Mouse (Mus musculus): Measurements from ENCODE around the gene Ptprf. TPM values are rescaled to one million over a fixed set of nuclear protein-coding genes. Genes with fewer than 3 reads are reported as not detected.

Ptprf gene
- polyA plus RNA-seq, 1 experiment: 0.01 TPM

DNA sequence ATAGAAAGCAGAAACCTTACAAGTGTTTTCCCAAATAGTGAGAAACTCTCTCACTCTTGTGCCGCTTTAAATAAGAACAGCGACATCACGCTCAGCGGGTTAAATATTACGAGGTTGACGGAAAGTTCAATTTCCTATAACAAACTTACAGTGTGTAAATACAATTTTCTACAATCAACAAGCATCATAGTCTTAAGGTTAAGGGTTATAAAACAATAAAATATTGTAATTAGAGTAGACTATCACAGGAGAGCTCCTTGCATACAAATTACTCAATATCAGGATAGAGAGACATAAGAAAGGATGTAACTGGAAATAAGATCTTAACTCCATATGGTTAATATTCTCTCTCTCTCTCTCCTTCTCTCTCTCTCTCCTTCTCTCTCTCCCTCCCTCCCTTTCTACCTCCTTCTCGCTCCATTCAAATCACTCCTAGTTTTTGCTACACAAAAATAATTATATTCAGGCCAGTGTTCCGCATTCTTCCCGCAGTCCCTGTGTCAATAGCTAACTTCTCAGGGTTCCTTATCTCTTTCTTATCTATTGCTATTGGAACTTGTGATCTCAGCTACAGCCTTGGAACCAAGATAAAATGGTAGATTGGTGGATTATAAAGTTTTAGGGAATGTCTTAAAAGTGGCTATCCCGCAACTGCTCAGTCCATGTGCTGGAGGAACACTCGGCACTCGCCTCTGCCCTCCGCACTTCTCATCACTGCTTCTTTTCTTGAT lies 16.5 kb upstream of the Ptprf start:
- Histone ChIP-seq H3K27me3 (ENCODE audit: control insufficient read depth) (no peaks in the 10 kb centered on the region), H3K36me3 (ENCODE audit: control insufficient read depth) (no peaks in the 10 kb centered on the region)
- TF ChIP-seq GATA1 (IDR thresholded peaks at IDR 0.05; ENCODE audit: low read length) (no peak), TAL1 (IDR thresholded peaks at IDR 0.05; ENCODE audit: low read length) (no peak)

DNA sequence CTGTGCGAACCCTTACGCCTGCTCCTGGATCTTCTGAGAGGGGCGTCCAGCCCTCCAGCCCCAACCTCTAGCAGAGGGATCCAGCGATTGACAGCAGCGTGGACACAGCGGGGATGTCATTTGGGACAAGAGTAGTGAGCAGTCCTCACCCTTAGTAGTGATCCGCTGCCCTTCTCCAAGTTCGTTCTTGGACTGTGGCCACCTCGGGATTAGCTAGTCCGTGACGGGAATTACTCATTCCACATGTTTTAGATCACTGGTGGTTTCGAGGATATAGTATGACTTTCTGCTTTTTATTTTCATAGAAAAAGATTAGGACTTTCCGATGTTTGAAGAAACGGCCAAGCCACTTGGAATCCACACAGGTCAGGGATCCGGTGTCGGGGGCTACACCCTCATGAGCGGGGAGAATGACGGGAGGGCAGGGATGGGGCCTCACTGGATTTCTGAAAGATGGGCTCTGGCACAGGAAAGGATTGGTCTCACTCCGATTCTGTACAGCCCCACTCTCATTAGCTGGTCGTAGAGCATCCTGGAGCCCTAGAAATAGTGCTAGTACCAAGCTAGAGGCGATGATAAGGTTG lies 15.0 kb upstream of the Ptprf start:
- TF ChIP-seq GATA1 (IDR thresholded peaks at IDR 0.05; ENCODE audit: low read length) (no peak), TAL1 (IDR thresholded peaks at IDR 0.05; ENCODE audit: low read length) (no peak)
- no peaks in the 10 kb centered on the region for H3K4me1 ChIP-seq (ENCODE audit: control insufficient read depth)
- no peaks in the 10 kb centered on the region for H3K36me3 ChIP-seq (ENCODE audit: control insufficient read depth)
- H3K27me3 ChIP-seq (ENCODE audit: control insufficient read depth): no peaks in the 10 kb centered on the region
- H3K9me3 ChIP-seq (ENCODE audit: control insufficient read depth, low read length): no peaks in the 10 kb centered on the region
- no peak overlapping the region for H3K4me3 ChIP-seq (replicated peaks)

More for the DNA sequence above, 16.5 kb upstream of the Ptprf start:
- Histone ChIP-seq H3K4me1 (ENCODE audit: control insufficient read depth) (no peaks in the 10 kb centered on the region), H3K4me3 (replicated peaks) (no peak overlapping the region), H3K9me3 (ENCODE audit: control insufficient read depth, low read length) (no peaks in the 10 kb centered on the region)

DNA sequence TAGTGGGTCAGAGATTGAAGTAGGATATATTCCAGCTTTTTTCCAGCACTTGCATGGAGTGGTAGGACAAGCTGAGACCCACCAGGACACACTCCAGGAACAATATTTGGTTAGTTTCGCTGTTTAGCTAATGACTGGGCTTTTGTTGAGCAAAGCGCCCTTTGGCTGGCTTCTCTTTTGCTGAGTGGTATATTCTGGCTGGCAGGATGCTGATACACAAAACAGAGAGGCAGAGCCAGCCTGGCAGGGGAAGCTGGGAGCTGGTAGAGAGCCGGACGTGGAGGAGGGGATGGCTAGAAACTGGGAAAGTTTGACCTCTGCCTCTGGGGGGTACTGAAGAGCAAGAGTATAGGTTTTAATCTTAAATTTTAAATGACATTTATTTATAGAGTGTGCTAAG lies 13.8 kb upstream of the Ptprf start:
- Histone ChIP-seq H3K4me3 (replicated peaks) (no peak overlapping the region), H3K9me3 (ENCODE audit: control insufficient read depth, low read length) (no peaks in the 10 kb centered on the region), H3K4me1 (ENCODE audit: control insufficient read depth) (no peaks in the 10 kb centered on the region), H3K27me3 (ENCODE audit: control insufficient read depth) (no peaks in the 10 kb centered on the region), H3K36me3 (ENCODE audit: control insufficient read depth) (no peaks in the 10 kb centered on the region)
- no peak for TF ChIP-seq GATA1 (IDR thresholded peaks at IDR 0.05; ENCODE audit: low read length)
- no peak for TF ChIP-seq TAL1 (IDR thresholded peaks at IDR 0.05; ENCODE audit: low read length)

DNA sequence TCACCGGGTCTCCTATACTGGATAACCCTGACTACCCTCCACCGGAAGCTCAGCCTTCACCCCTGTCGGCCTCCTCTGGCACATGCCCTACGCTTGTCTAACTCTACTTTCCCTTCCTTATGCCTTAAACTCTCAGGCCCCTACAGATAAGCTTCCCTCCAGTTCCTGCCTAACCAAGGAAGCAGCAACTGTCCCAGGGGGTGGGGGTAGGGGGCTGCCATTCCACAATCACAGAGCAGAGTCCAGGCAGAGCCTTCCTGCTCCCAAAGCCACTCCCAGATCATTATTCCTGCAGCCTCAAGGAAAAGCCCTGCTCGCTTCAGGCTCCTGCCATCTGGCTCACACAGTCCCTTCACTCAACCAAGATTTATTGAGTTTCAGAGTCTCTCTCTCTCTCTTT lies 6.6 kb upstream of the Ptprf start:
- peaks cover 38% of the 10 kb centered on the region for H3K27me3 ChIP-seq (ENCODE audit: control insufficient read depth)
- H3K4me1 ChIP-seq (ENCODE audit: control insufficient read depth): no peaks in the 10 kb centered on the region
- H3K9me3 ChIP-seq (ENCODE audit: control insufficient read depth, low read length): no peaks in the 10 kb centered on the region
- TF ChIP-seq GATA1 (IDR thresholded peaks at IDR 0.05; ENCODE audit: low read length) (no peak), TAL1 (IDR thresholded peaks at IDR 0.05; ENCODE audit: low read length) (no peak)
- H3K4me3 ChIP-seq (replicated peaks): no peak overlapping the region
- H3K36me3 ChIP-seq (ENCODE audit: control insufficient read depth): no peaks in the 10 kb centered on the region

DNA sequence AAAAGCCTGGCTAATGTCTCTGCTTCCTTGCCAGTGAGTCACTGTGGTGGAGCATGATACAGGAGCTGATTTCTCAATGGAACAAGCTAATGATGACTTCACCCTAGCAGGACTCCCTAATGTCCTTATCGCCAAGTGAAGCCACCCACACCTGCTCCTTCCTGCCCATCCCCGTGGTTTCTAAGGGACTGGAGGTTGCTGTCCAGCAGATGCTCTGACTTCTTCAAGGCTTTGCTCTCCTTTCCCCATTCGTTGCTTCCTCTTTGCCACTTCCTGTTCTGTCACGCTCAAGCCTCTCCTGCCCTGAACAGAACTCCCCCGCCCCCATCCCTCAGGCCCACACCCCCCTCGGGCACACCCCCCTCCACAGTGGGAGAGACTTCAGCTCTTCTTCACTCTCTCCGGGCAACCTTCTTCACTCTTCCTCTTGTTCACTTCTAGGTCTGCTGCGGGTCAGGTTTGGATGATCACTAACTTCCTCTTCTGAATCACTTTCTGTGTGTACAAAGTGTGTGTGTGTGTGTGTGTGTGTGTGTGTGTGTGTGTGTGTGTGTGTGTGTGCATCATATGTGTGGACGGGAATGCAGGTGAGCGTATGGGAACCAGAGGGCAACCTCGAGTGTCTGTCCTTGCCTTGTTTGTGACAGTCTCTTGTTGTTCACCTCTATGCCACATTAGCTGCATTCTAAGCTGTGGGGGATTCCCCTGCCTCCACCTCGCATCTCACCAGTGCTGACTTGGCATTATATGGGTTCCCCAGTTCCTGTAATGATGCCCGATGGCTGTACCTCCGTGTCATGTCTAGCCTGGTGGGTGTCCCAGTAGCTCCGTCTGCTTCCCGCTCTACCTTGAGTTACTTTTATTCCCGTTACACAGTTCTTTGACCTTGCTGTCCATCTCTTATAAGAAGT lies 4.7 kb upstream of the Ptprf start:
- Histone ChIP-seq H3K27me3 (ENCODE audit: control insufficient read depth) (peaks cover 57% of the 10 kb centered on the region), H3K36me3 (ENCODE audit: control insufficient read depth) (no peaks in the 10 kb centered on the region), H3K4me3 (replicated peaks) (no peak overlapping the region)

DNA sequence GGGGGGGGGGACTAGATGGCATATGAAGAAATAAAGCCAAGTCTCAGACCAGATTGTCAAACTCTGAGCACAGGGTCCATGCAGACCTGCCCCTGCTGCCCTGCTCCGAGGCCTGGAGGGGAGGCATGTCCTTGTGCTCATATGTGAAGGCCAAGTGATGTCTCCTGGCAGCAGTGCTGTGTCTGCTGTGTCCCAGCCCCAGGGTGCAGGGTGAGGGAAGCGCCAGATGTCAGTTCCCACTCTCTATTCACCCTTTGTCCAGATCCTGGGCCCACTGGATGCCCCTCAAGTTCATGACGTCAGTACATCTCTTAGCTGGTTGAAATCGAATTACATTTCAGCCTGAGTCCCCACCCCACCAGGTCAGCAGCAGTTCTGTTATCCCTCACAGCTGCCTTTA lies 3.6 kb upstream of the Ptprf start:
- Histone ChIP-seq H3K27me3 (ENCODE audit: control insufficient read depth) (peaks cover 68% of the 10 kb centered on the region), H3K4me1 (ENCODE audit: control insufficient read depth) (no peaks in the 10 kb centered on the region), H3K36me3 (ENCODE audit: control insufficient read depth) (no peaks in the 10 kb centered on the region), H3K4me3 (replicated peaks) (no peak overlapping the region), H3K9me3 (ENCODE audit: control insufficient read depth, low read length) (no peaks in the 10 kb centered on the region; the same call in 1 of the 2 replicates)
- TF ChIP-seq GATA1 (IDR thresholded peaks at IDR 0.05; ENCODE audit: low read length): no peak
- no peak for TF ChIP-seq TAL1 (IDR thresholded peaks at IDR 0.05; ENCODE audit: low read length)

More for the DNA sequence above, 4.7 kb upstream of the Ptprf start:
- Histone ChIP-seq H3K4me1 (ENCODE audit: control insufficient read depth) (no peaks in the 10 kb centered on the region), H3K9me3 (ENCODE audit: control insufficient read depth, low read length) (no peaks in the 10 kb centered on the region; the same call in 1 of the 2 replicates)
- TF ChIP-seq GATA1 (IDR thresholded peaks at IDR 0.05; ENCODE audit: low read length) (no peak), TAL1 (IDR thresholded peaks at IDR 0.05; ENCODE audit: low read length) (no peak)

DNA sequence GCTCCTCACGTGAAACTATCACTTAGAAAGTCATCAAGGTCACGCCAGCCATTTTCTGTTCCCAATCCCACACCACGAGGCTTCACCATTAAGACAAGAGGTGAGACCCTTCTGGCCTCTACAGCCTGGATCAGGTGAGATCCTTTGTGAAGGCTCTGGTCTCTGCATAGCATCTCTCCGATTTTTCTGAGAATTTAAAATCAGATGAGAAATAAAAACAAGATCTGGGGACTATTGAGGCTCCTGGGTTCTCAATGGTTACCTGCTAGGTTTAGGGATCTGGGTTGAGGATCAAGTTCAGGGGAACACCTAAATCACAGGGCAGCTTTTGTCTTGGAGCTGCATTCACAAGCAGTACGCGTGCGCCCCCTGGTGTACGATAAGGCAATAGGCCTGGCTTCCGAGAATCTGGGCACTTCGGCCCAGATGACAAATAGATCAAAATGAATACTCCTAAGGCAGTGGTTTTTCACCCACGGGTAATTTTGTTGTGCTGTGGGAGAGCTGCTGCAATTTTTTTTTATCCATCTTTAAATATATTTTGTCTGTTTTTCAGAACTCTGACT lies 1.6 kb upstream of the Ptprf start:
- Histone ChIP-seq H3K9me3 (ENCODE audit: control insufficient read depth, low read length) (no peaks in the 10 kb centered on the region; the same call in 1 of the 2 replicates), H3K4me3 (replicated peaks) (no peak overlapping the region), H3K36me3 (ENCODE audit: control insufficient read depth) (no peaks in the 10 kb centered on the region), H3K4me1 (ENCODE audit: control insufficient read depth) (no peaks in the 10 kb centered on the region), H3K27me3 (ENCODE audit: control insufficient read depth) (peaks cover 84% of the 10 kb centered on the region)
- no peak for TF ChIP-seq GATA1 (IDR thresholded peaks at IDR 0.05; ENCODE audit: low read length)
- no peak for TF ChIP-seq TAL1 (IDR thresholded peaks at IDR 0.05; ENCODE audit: low read length)

DNA sequence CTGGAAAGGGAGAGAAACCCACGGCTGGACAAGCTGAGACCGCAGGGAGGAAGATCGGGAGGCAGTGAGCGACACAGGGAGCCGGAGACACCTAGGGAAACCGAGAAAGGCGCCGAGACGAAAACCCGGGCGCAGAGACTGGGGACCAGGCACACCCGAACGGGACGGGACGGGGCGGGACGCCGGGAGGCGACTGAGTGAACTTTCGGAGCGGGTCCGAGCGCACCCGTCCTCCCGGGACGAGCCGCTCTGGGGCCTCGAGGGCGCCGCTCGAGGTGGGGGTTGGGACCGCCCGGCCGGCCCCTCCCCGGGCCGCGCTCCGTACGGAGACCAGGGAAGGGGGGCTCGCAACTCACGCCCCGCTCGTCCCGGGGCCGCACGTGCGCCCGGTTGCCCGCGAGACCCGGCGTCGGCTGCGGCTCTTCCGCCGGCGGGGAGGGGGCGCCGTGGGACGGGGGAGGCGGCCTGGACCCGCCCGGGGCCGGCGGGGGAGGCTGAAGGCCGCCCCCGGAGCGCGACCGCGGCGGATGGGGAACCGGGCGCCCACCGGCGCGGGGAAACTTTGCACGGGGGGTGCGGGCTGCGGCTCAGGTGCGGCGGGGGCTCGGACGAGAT lies 682 bp downstream of the Ptprf start:
- Histone ChIP-seq H3K9me3 (ENCODE audit: control insufficient read depth, low read length) (no peaks in the 10 kb centered on the region; the same call in 1 of the 2 replicates), H3K36me3 (ENCODE audit: control insufficient read depth) (no peaks in the 10 kb centered on the region), H3K4me1 (ENCODE audit: control insufficient read depth) (no peaks in the 10 kb centered on the region), H3K27me3 (ENCODE audit: control insufficient read depth) (peaks cover 63% of the 10 kb centered on the region), H3K4me3 (replicated peaks) (peak overlapping the region; percentile 50)
- TF ChIP-seq TAL1 (IDR thresholded peaks at IDR 0.05; ENCODE audit: low read length): no peak
- TF ChIP-seq GATA1 (IDR thresholded peaks at IDR 0.05; ENCODE audit: low read length): no peak

Measured in erythroblast, embryonic 14.5 days (primary cell).